Mouse (Mus musculus) G1E (cell line): ENCODE data around the gene Pcdh15.

Source experiments
- CTCF ChIP-seq: IDR thresholded peaks from 2 replicates; pipeline ENCODE4 v1.5.1; 2012; ENCODE audit warnings: low read depth, low read length, inconsistent platforms, mixed read lengths
- GATA1 ChIP-seq: IDR thresholded peaks from 2 replicates; pipeline ENCODE4 v1.6.1; 2012; ENCODE audit warnings: borderline replicate concordance, low read length, inconsistent platforms, mixed read lengths
- POLR2AphosphoS5 ChIP-seq: IDR thresholded peaks from 2 replicates; pipeline ENCODE4 v1.6.1; 2012; ENCODE audit warnings: low read depth, low read length, inconsistent platforms; ENCODE audit not compliant: insufficient replicate concordance

- TF ChIP-seq CTCF: no peak
- TF ChIP-seq POLR2AphosphoS5: no peak
- TF ChIP-seq GATA1: no peak
Measured at GRCm38 (mm10) chr10:74378697-74379096, 1279.6 kb downstream of the Pcdh15 start.
